Mouse (Mus musculus) CH12F3 (cell line): ENCODE data around the gene Bach2.

ENCODE experiments used
- in situ Hi-C: fragments of 300-500 bp; cut with MboI; formaldehyde crosslinking; loops from 2 replicates; pipeline ENCODE4 v1.14.3; 2020; ENCODE audit warnings: low sequenced_read_pairs

Bach2 gene

GRCm38 (mm10) chr4:32477977-32478660 lies 239.5 kb downstream of the Bach2 start:
- in situ Hi-C loops = no loop called here

GRCm38 (mm10) chr4:32479231-32479630 lies 240.6 kb downstream of the Bach2 start:
- in situ Hi-C loops = no loop called here

- in situ Hi-C loops = no loop called here
Observed at GRCm38 (mm10) chr4:32479801-32480700, 241.4 kb downstream of the Bach2 start.

GRCm38 (mm10) chr4:32481366-32482055 lies 242.9 kb downstream of the Bach2 start:
- in situ Hi-C loops = no loop called here

- in situ Hi-C loops = no loop called here
Observed at GRCm38 (mm10) chr4:32482138-32482537, 243.5 kb downstream of the Bach2 start.

- in situ Hi-C loops = no loop called here
Observed at GRCm38 (mm10) chr4:32482936-32483335, 244.3 kb downstream of the Bach2 start.

GRCm38 (mm10) chr4:32485848-32486247 lies 247.2 kb downstream of the Bach2 start:
- in situ Hi-C loops = no loop called here

- in situ Hi-C loops = no loop called here
Observed at GRCm38 (mm10) chr4:32486654-32487398, 248.2 kb downstream of the Bach2 start.

- in situ Hi-C loops = no loop called here
Observed at GRCm38 (mm10) chr4:32489186-32489585, 250.6 kb downstream of the Bach2 start.

GRCm38 (mm10) chr4:32491176-32491575 lies 252.6 kb downstream of the Bach2 start:
- in situ Hi-C loops = no loop called here

- in situ Hi-C loops = no loop called here
Observed at GRCm38 (mm10) chr4:32492834-32493233, 254.2 kb downstream of the Bach2 start.

- in situ Hi-C loops = no loop called here
Observed at GRCm38 (mm10) chr4:32501780-32502179, 263.2 kb downstream of the Bach2 start.

GRCm38 (mm10) chr4:32502181-32502580 lies 263.6 kb downstream of the Bach2 start:
- in situ Hi-C loops = no loop called here

- in situ Hi-C loops = no loop called here
Observed at GRCm38 (mm10) chr4:32504236-32504635, 265.6 kb downstream of the Bach2 start.

- in situ Hi-C loops = no loop called here
Observed at GRCm38 (mm10) chr4:32506306-32506808, 267.8 kb downstream of the Bach2 start.

- in situ Hi-C loops = no loop called here
Observed at GRCm38 (mm10) chr4:32507041-32507440, 268.4 kb downstream of the Bach2 start.

- in situ Hi-C loops = no loop called here
Observed at GRCm38 (mm10) chr4:32508572-32508971, 270.0 kb downstream of the Bach2 start.

GRCm38 (mm10) chr4:32508996-32509395 lies 270.4 kb downstream of the Bach2 start:
- in situ Hi-C loops = no loop called here

GRCm38 (mm10) chr4:32509832-32510612 lies 271.4 kb downstream of the Bach2 start:
- in situ Hi-C loops = no loop called here

GRCm38 (mm10) chr4:32510940-32511339 lies 272.3 kb downstream of the Bach2 start:
- in situ Hi-C loops = no loop called here
